Mouse (Mus musculus) heart, postnatal 0 days (tissue): ENCODE measurements at regions not wholly inside any gene's neighbourhood (a gene's known extent, or its start where the extent isn't known, plus 50 kb on each side); places are given as distances from the start of the nearest gene placed in this dataset.

Experiments
- CTCF ChIP-seq: IDR thresholded peaks from 2 replicates; pipeline ENCODE4 v1.5.1; 2016; ENCODE audit warnings: antibody characterized with exemption, control low read depth, low read depth
- EP300 ChIP-seq: IDR thresholded peaks from 2 replicates; pipeline ENCODE4 v1.6.1; 2016; ENCODE audit warnings: antibody characterized with exemption, low read depth

- TF ChIP-seq CTCF (no peak), EP300 (no peak)
These were observed 932.1 kb downstream of the Synb start for GRCm38 (mm10) chr14:68361998-68362397.
